Mouse (Mus musculus): ENCODE data around the gene Gm10638. TPM values are rescaled to one million over a fixed set of nuclear protein-coding genes. Genes with fewer than 3 reads are reported as not detected.

Gm10638 gene
- polyA plus RNA-seq, 1 experiment = not detected

DNA sequence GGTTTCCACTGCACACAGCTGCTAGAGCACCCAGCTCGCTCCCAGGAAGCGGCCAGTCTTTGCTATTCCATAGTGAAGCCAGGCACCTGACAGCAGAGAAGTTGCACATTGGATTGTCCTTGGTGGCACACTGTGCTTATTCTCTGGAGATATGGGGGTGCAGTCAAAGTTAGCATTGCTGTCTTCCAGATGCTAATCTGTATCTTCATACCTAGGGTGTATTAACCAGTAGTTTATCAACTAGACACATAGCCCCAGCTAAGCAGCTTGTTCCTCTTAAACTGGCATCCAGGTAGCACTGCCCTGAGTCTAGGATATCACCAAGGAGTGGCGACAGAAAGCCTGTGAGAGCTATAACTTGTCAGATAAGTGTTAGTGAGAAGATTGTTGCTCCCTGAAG, 32.9 kb upstream of the Gm10638 start:
- TF ChIP-seq POLR2A (IDR thresholded peaks at IDR 0.05; ENCODE audit: borderline replicate concordance, control insufficient read depth, low read depth, low read length) = no peak
- TF ChIP-seq CTCF (IDR thresholded peaks at IDR 0.05; ENCODE audit: control insufficient read depth, insufficient read depth, low read length) = no peak
- 79% methylated on average over 3 of the region's 3 CpGs for WGBS
- H3K27ac ChIP-seq (ENCODE audit: control insufficient read depth, insufficient read depth, low read depth, low read length, poor library complexity) = no peak overlapping the region
- peaks cover 3% of the 10 kb centered on the region; the same call in 1 of the 2 replicates for H3K4me1 ChIP-seq (ENCODE audit: control insufficient read depth, insufficient read depth, low read length)
- no peak overlapping the region for H3K4me3 ChIP-seq (replicated peaks; ENCODE audit: control insufficient read depth, low read depth, low read length)

DNA sequence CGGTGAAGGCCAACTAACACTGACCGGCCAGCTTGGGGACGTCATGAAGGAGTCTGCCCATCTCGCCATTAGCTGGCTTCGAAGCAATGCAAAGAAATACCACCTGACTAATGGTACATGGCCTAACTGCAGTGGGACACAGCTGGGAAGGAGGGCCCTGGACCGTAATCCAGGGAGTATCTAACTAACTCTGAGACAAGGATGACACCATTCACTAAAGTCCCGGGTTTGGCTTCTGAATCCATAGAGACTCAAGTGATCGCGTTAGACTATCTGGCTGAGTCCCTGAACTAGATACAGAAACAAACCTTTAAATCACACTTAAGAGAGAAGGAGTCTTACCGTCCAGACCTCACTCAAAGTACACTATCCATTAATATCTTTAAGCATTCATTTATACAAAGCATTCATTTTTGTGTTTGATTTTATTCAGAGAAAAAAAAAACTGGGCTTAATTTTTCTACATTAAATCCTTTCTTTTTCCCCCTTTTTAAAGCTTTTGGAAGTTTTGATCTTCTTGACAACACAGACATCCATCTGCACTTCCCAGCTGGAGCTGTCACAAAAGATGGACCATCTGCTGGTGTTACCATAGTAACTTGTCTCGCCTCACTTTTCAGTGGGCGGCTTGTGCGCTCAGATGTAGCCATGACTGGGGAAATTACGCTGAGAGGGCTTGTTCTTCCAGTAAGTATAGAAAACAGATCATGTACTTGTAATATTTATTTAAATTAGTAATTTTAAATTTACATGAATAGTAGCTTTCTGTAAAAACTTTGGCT, 31.9 kb upstream of the Gm10638 start:
- WGBS = 93% methylated on average over 14 of the region's 14 CpGs
- Histone ChIP-seq H3K27ac (ENCODE audit: control insufficient read depth, insufficient read depth, low read depth, low read length, poor library complexity) (no peak overlapping the region), H3K4me1 (ENCODE audit: control insufficient read depth, insufficient read depth, low read length) (no peaks in the 10 kb centered on the region; the same call in 1 of the 2 replicates), H3K4me3 (replicated peaks; ENCODE audit: control insufficient read depth, low read depth, low read length) (no peak overlapping the region)
- TF ChIP-seq CTCF (IDR thresholded peaks at IDR 0.05; ENCODE audit: control insufficient read depth, insufficient read depth, low read length) = no peak
- no peak for TF ChIP-seq POLR2A (IDR thresholded peaks at IDR 0.05; ENCODE audit: borderline replicate concordance, control insufficient read depth, low read depth, low read length)

DNA sequence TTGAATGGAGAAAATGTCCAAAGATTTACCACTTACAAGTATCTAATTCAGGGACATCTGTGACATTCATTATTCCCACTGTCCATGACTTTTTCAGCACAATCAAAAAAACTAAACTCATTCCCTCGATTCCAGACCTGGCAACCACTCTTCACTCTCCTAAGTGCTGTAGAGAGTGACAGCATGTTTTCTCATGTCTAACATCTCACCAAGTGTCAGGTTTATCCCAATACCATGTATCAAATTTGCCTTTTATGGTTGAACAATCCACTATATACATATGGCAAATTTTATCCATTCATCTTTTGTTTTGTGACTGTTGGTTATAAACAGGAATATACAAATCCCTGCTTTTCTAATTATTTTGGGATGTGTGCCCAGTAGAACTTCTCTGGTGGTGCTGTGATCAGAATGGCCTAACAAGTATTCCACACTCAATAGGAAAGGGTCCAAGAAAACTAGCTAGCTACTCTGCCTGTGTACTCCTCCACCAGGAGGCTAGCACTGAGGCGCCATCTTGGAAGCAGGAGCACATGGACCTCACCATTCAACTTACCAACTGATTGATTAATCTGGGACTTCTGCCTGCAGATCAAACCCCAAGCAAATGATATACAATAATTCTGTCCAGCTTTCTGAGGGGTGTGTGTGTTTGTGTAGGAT, 27.0 kb upstream of the Gm10638 start:
- TF ChIP-seq POLR2A (IDR thresholded peaks at IDR 0.05; ENCODE audit: borderline replicate concordance, control insufficient read depth, low read depth, low read length) = no peak
- TF ChIP-seq CTCF (IDR thresholded peaks at IDR 0.05; ENCODE audit: control insufficient read depth, insufficient read depth, low read length) = no peak
- WGBS = 94% methylated on average over 2 of the region's 2 CpGs
- no peak overlapping the region for H3K4me3 ChIP-seq (replicated peaks; ENCODE audit: control insufficient read depth, low read depth, low read length)
- H3K27ac ChIP-seq (ENCODE audit: control insufficient read depth, insufficient read depth, low read depth, low read length, poor library complexity) = no peak overlapping the region
- H3K4me1 ChIP-seq (ENCODE audit: control insufficient read depth, insufficient read depth, low read length) = no peaks in the 10 kb centered on the region; the same call in 1 of the 2 replicates

DNA sequence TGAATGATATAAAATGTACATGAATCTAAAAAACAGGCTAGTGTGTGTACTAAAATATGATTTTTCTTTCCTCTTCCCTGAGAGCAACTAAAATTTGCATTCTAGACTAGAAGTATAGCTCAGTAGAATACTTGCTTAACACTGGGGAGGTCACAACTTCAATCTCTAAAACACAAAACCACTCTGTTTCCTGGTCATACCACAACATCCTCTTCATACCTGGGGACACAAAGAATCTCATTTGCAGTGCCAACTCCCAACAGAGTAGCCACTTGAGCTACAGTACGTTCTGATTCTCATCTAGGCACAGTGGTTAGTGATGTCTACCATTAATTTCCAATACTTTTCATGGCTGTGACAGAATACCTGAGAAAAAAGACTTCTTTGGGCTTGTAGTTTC, 26.1 kb upstream of the Gm10638 start:
- no peaks in the 10 kb centered on the region; the same call in 1 of the 2 replicates for H3K4me1 ChIP-seq (ENCODE audit: control insufficient read depth, insufficient read depth, low read length)
- TF ChIP-seq POLR2A (IDR thresholded peaks at IDR 0.05; ENCODE audit: borderline replicate concordance, control insufficient read depth, low read depth, low read length) (no peak), CTCF (IDR thresholded peaks at IDR 0.05; ENCODE audit: control insufficient read depth, insufficient read depth, low read length) (no peak)
- WGBS = 12% methylated on average over 1 of the region's 1 CpGs

DNA sequence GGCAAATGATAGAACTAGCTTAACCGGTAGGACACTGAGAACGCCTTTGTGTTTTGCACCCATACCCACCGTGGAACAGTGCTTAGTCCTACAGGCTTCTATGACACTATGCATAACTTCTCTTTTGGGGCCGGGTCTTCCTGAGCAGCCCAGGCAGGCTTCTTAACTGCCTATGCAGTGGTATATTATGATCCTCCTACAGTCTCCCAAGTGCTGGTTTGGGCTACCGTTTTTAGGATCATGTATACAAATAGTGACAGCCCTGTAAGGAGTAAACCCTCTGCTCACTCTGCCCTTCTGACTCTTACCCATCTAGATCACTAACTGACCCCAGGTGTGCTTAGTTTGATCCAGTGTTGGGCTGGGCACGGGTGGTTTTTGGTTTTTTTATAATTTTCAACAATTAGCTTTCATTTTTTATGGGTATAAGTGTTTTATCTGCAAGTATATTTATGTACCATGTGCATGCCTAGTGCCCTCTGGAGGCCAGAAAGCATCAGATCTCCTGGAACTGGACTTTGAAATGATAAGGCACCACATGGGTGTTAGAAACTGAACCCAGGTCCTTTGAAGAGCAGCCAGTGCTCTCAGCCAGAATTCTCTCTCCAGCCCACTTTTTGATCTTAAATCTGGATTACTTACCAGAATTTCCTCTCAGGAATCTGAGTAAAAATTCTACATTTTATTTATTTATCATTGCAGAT, 24.6 kb upstream of the Gm10638 start:
- TF ChIP-seq POLR2A (IDR thresholded peaks at IDR 0.05; ENCODE audit: borderline replicate concordance, control insufficient read depth, low read depth, low read length) (no peak), CTCF (IDR thresholded peaks at IDR 0.05; ENCODE audit: control insufficient read depth, insufficient read depth, low read length) (no peak)
- Histone ChIP-seq H3K27ac (ENCODE audit: control insufficient read depth, insufficient read depth, low read depth, low read length, poor library complexity) (no peak overlapping the region), H3K4me1 (ENCODE audit: control insufficient read depth, insufficient read depth, low read length) (no peaks in the 10 kb centered on the region; the same call in 1 of the 2 replicates), H3K4me3 (replicated peaks; ENCODE audit: control insufficient read depth, low read depth, low read length) (no peak overlapping the region)
- 79% methylated on average over 6 of the region's 6 CpGs for WGBS

More for the DNA sequence above, 26.1 kb upstream of the Gm10638 start:
- H3K4me3 ChIP-seq (replicated peaks; ENCODE audit: control insufficient read depth, low read depth, low read length) = no peak overlapping the region
- H3K27ac ChIP-seq (ENCODE audit: control insufficient read depth, insufficient read depth, low read depth, low read length, poor library complexity) = no peak overlapping the region

DNA sequence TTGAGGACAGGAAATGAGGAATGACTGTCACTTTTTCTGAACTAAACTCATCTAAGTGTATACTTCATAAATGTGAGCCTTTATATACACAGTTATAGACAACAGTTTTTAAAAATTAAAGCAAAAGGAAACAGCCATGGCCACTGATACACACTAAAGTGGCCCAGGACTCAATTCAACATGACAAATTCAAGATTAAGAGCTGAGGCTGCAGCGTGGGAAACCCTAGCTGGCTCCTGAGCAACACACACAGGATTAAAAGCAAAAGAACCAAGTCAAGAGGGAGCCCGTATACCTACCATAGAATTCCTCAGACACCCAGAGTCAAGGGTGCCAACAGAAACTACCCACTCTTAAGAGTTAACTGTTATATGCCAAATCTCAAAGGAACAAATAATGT, 24.0 kb upstream of the Gm10638 start:
- Histone ChIP-seq H3K27ac (ENCODE audit: control insufficient read depth, insufficient read depth, low read depth, low read length, poor library complexity) (no peak overlapping the region), H3K4me3 (replicated peaks; ENCODE audit: control insufficient read depth, low read depth, low read length) (no peak overlapping the region), H3K4me1 (ENCODE audit: control insufficient read depth, insufficient read depth, low read length) (no peaks in the 10 kb centered on the region; the same call in 1 of the 2 replicates)
- 88% methylated on average over 2 of the region's 2 CpGs for WGBS
- TF ChIP-seq CTCF (IDR thresholded peaks at IDR 0.05; ENCODE audit: control insufficient read depth, insufficient read depth, low read length) (no peak), POLR2A (IDR thresholded peaks at IDR 0.05; ENCODE audit: borderline replicate concordance, control insufficient read depth, low read depth, low read length) (no peak)

DNA sequence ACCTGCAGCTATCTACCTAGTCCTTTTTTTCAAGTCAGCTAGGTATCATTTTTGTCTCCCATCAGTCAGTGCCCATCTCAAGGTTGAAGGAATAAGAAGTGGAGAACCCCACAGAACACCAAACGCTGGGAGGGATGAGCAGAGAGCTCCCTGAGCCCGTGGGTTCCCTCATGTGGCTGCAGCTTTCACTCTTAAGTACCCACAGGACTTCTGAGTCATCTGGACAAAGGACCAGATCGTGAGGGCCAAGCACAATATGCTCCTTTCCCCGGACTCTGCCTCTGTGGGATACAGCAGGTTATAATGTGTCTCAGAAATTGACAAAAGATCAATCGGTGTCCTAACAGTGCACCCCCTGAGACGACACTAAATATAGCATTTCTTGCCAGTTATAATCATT, 18.5 kb upstream of the Gm10638 start:
- no peaks in the 10 kb centered on the region for H3K4me1 ChIP-seq (ENCODE audit: control insufficient read depth, insufficient read depth, low read length)
- H3K27ac ChIP-seq (ENCODE audit: control insufficient read depth, insufficient read depth, low read depth, low read length, poor library complexity) = no peak overlapping the region
- H3K4me3 ChIP-seq (replicated peaks; ENCODE audit: control insufficient read depth, low read depth, low read length) = no peak overlapping the region
- TF ChIP-seq POLR2A (IDR thresholded peaks at IDR 0.05; ENCODE audit: borderline replicate concordance, control insufficient read depth, low read depth, low read length) = no peak
- TF ChIP-seq CTCF (IDR thresholded peaks at IDR 0.05; ENCODE audit: control insufficient read depth, insufficient read depth, low read length) = no peak
- 72% methylated on average over 6 of the region's 6 CpGs for WGBS

Measured in bone marrow, adult 2 months (tissue).